Mouse (Mus musculus): ENCODE data around the gene H2-Ab1.

GRCm38 (mm10) chr17:34294249-34294648 is 36.8 kb downstream of the H2-Ab1 start:
- no peak for TF ChIP-seq CTCF (IDR thresholded peaks at IDR 0.05; ENCODE audit: control insufficient read depth, insufficient read depth, low read length)
- TF ChIP-seq POLR2A (IDR thresholded peaks at IDR 0.05; ENCODE audit: borderline replicate concordance, control insufficient read depth, low read depth, low read length): no peak

Measured in bone marrow, adult 2 months (tissue).